Mouse (Mus musculus) erythroblast, embryonic 14.5 days (primary cell): ENCODE data around the gene Nav2. TPM values are rescaled to one million over a fixed set of nuclear protein-coding genes. Genes with fewer than 3 reads are reported as not detected.

ENCODE experiments used
- H3K27me3 ChIP-seq: 2 replicates; pipeline ENCODE4 v1.6.1; 2012; ENCODE audit warnings: inconsistent platforms; ENCODE audit not compliant: control insufficient read depth
- H3K36me3 ChIP-seq: 2 replicates; pipeline ENCODE4 v1.6.1; 2012; ENCODE audit warnings: mild to moderate bottlenecking, inconsistent platforms; ENCODE audit not compliant: control insufficient read depth
- H3K4me1 ChIP-seq: 2 replicates; pipeline ENCODE4 v1.6.1; 2012; ENCODE audit warnings: inconsistent platforms; ENCODE audit not compliant: control insufficient read depth
- H3K4me3 ChIP-seq: replicated peaks from 2 replicates; pipeline ENCODE3; 2012; ENCODE audit warnings: moderate library complexity, mild to moderate bottlenecking, inconsistent platforms
- H3K9me3 ChIP-seq: 2 replicates; pipeline ENCODE4 v1.6.1; 2012; ENCODE audit warnings: low read length, inconsistent platforms, mixed read lengths; ENCODE audit not compliant: control insufficient read depth
- GATA1 ChIP-seq: IDR thresholded peaks from 2 replicates; pipeline ENCODE4 v1.6.1; 2012; ENCODE audit warnings: low read length, inconsistent platforms, mixed read lengths
- TAL1 ChIP-seq: IDR thresholded peaks from 3 replicates; pipeline ENCODE4 v1.6.1; 2012; ENCODE audit warnings: low read length, inconsistent platforms, mixed read lengths
- polyA plus RNA-seq: library from polyadenylated mRNA; stranded (reverse); fragments of >175 nt; gene quantifications from 2 replicates; pipeline ENCODE4 v1.2.3, GENCODE M21; 2012

Gene Nav2
- polyA plus RNA-seq, 1 experiment: 0.11 TPM

DNA sequence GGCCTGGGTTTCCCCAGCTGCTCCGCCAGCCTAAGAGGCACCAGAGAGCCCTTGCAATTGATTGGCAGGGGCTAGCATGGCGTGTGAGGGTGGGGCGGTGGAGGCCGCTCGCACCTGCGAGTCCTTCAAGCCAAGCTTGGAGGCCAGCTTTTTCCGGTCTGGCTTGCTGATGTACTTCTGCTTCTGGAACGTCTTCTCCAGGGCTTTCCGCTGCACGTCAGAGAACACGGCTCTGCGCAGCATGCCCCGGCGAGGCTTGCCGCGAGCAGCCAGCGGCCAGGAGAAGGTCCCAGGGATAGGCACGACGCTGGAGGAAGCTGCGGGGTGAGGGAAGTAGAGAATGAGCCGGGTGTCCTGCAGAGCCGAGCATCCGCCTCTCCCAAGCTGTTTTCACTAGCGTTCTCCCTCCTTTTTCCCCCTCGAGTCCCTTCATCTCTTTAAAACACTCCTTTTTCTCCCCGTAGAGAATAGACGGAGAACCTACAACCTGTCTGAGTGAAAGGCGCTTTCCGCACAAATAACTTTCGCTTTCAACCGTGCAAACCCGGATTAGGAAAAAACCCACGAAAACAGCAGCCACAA is 725.0 kb downstream of the Nav2 start:
- H3K27me3 ChIP-seq: peaks cover 82% of the 10 kb centered on the region
- peaks cover 3% of the 10 kb centered on the region; the same call in 1 of the 2 replicates for H3K9me3 ChIP-seq
- TF ChIP-seq TAL1 (no peak), GATA1 (no peak)

DNA sequence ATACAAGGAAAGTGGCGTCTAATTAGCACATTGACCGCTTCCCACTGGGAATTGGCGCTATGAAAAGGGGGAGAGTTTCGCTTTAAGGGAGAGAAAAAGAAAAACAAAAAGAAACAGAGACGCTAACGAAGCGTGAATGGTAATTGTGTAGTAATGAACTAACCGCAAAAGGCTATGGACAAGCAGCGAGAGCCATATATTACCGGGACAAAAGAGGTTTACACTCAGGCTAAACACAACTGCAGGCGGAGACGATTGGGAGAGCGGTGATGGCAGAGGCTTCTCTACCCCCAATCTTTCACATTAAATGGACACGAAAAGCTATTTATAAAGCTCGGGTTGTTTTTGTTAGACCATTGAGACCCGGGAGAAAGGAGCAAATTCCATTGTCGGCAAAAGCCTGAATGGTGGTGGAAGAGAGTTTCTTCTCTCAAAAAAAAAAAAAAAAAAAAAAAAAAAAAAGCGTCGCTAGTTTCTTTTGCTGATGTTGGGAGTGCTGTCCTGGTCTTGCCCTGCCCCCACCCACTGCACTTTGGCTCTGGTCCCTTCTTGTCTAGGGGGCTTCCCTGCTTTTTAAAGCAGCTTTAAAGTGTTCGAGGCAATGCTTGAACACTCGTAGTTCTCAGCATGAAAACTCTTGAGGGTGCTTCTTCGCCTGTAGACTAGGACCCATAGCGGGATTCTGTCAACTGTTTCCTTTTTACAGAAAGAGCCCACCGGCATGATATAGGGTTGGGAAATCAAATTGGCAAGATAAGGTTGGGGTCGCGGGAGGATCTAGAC is 726.0 kb downstream of the Nav2 start:
- Histone ChIP-seq H3K27me3 (peaks cover 92% of the 10 kb centered on the region), H3K36me3 (no peaks in the 10 kb centered on the region)

More for the DNA sequence above, 725.0 kb downstream of the Nav2 start:
- H3K4me3 ChIP-seq: no peak overlapping the region
- H3K36me3 ChIP-seq: no peaks in the 10 kb centered on the region
- no peaks in the 10 kb centered on the region for H3K4me1 ChIP-seq

DNA sequence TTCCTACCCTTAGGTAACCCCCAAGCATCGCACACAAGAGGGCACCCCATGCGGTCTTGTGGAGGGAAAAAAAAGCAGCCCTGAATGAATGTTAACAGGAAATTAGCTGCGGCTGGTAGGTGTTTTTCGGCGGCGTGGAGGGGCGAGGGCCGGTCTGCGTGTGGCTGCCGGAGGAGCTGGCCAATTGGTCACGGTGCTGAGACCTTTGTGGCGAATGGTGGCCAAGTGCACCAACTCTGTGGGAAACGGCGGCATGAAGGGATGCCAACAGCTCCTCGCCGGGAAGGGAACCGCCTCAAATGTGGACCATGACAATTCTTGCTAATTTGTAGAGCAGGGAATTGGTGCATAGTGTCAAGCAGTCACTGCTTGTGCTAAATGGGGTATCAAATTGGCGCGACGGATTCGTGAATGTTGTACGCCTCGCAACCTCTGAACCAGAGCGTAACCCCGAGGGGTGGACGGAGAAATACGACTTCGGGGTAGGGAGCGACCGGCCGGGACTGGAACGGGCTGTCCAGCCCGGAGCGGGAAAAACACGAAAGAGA is 726.6 kb downstream of the Nav2 start:
- TF ChIP-seq GATA1 (no peak), TAL1 (no peak)
- H3K4me1 ChIP-seq: no peaks in the 10 kb centered on the region
- H3K27me3 ChIP-seq: peaks cover 99% of the 10 kb centered on the region
- H3K9me3 ChIP-seq: peaks cover 3% of the 10 kb centered on the region; the same call in 1 of the 2 replicates
- H3K4me3 ChIP-seq: no peak overlapping the region
- H3K36me3 ChIP-seq: no peaks in the 10 kb centered on the region

More for the DNA sequence above, 726.0 kb downstream of the Nav2 start:
- TF ChIP-seq GATA1: no peak
- TF ChIP-seq TAL1: no peak
- H3K9me3 ChIP-seq: peaks cover 3% of the 10 kb centered on the region; the same call in 1 of the 2 replicates
- H3K4me1 ChIP-seq: no peaks in the 10 kb centered on the region
- no peak overlapping the region for H3K4me3 ChIP-seq

DNA sequence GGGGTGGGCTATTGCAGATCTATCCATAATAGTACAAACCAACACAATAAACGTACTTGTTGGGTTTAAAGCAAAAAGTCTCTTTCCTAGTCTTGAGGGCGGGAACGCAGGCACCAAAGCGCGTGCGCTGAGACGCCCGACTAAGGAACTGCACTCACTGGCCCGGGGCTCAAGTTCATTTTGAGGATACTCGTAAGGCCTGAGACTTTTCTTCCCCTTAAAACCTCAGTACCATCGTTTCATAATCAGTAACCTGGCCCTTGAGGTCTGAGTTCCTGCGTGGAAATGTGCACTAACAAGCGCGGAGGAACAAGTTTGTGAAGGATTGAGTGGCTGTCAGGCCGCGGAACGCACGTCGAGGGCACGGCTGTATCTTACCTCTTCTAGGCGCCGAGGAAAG is 727.5 kb downstream of the Nav2 start:
- peaks cover 3% of the 10 kb centered on the region; the same call in 1 of the 2 replicates for H3K9me3 ChIP-seq
- no peak for TF ChIP-seq GATA1
- no peak for TF ChIP-seq TAL1

DNA sequence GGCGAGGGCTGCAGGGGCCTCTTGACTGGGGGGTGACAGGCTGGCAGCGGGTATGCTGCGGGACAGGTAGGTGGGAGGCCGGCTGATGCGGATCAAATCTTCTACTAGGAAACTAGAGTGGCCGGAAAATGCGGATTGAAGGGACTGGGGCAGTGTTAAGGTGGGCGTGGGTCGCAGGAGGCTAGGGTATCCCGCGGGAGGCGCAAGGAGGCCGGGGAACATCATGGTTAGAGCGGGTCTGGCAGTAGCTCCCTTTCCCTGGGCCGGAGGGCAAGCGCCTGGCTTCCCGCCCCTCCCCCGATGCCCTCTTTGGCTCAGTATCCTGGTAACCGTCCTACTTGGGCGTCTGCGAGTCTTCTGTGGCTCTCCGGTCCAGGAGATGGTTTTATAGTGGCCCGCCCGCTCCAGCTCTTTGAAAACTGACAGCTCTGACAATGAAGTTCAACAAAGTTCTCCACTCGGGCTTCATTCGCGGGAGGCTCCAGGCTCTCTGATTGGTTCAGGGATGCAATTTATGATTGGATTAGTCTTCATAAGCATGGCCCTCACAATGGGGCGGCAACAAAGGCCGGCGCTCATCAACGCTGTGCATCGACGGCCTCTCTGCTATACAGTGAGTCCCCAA is 728.1 kb downstream of the Nav2 start, which contains the start of gene Dbx1:
TSS of gene Dbx1 (minus strand) at position 359 of the 625 bp plus-strand sequence.
- peaks cover 3% of the 10 kb centered on the region; the same call in 1 of the 2 replicates for H3K9me3 ChIP-seq
- H3K4me3 ChIP-seq: no peak within 1 kb of the TSS
- H3K36me3 ChIP-seq: no peaks in the 10 kb centered on the region
- peaks cover 95% of the 10 kb centered on the region for H3K27me3 ChIP-seq
- no peaks in the 10 kb centered on the region for H3K4me1 ChIP-seq
- TF ChIP-seq GATA1 (no peak), TAL1 (no peak)

More for the DNA sequence above, 727.5 kb downstream of the Nav2 start:
- Histone ChIP-seq H3K36me3 (no peaks in the 10 kb centered on the region), H3K4me1 (no peaks in the 10 kb centered on the region), H3K27me3 (peaks cover 100% of the 10 kb centered on the region), H3K4me3 (no peak overlapping the region)

DNA sequence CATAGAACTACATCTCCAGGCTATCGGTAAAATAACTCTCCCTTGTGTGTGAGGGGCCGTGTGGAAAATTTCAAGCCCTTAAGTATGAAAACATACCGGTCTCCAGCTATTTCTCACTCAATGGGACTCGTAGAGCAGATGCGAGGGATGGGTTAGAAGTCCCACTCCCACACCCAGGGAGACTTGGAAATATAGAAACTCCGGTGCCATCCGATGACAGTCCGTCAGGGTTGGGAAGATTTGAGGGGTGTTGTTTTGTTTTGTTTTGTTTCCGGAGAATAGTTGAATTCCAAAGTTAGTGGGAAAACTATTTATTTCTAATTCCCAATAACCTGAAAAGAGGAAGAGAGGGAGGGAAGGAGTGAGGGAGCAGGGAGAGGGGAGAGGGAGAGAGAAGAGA is 728.8 kb downstream of the Nav2 start:
- Histone ChIP-seq H3K4me3 (no peak overlapping the region), H3K27me3 (peaks cover 92% of the 10 kb centered on the region), H3K9me3 (peaks cover 3% of the 10 kb centered on the region; the same call in 1 of the 2 replicates), H3K36me3 (no peaks in the 10 kb centered on the region), H3K4me1 (no peaks in the 10 kb centered on the region)
- TF ChIP-seq GATA1 (no peak), TAL1 (no peak)

DNA sequence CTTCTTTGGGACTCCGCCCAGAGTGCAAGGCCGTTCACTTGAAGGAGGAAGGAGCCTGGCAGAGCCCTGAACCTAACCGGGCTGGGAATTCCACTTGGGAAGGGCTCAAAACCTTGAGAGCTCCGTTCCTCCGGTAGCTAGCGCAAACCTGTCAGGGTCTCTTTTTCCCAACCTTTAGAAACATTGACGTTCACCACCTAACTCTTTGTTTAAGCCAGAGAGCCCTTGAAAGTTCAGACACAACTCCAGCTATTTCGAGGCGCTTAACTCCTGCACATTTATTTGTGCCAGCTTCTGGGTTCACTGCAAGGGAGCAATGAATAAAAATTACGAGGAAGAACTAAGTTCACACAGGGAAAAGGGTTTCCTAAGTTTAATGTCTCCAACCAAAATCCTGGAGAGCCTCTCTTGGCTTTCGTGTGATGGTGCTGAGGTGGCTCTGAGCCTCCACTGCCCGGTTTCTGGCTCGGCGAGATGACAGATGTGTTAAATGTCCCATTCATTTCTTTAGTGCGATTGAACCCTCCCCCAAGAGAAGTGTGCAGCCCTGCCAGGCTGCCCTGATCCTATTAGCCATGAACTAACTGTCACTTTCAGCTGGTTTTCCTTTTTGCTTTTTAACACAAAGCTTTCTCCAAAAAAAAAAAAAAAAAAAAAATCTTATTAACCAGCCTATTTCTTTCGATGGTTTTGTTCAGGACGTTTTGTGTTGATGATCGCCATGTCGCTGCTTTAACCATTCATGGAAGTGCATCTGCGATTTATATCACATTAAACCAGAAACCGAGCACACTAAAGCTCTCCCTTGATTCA is 729.5 kb downstream of the Nav2 start:
- Histone ChIP-seq H3K4me3 (no peak overlapping the region), H3K9me3 (peaks cover 3% of the 10 kb centered on the region; the same call in 1 of the 2 replicates), H3K4me1 (no peaks in the 10 kb centered on the region), H3K36me3 (no peaks in the 10 kb centered on the region), H3K27me3 (peaks cover 84% of the 10 kb centered on the region)
- TF ChIP-seq TAL1 (no peak), GATA1 (no peak)

DNA sequence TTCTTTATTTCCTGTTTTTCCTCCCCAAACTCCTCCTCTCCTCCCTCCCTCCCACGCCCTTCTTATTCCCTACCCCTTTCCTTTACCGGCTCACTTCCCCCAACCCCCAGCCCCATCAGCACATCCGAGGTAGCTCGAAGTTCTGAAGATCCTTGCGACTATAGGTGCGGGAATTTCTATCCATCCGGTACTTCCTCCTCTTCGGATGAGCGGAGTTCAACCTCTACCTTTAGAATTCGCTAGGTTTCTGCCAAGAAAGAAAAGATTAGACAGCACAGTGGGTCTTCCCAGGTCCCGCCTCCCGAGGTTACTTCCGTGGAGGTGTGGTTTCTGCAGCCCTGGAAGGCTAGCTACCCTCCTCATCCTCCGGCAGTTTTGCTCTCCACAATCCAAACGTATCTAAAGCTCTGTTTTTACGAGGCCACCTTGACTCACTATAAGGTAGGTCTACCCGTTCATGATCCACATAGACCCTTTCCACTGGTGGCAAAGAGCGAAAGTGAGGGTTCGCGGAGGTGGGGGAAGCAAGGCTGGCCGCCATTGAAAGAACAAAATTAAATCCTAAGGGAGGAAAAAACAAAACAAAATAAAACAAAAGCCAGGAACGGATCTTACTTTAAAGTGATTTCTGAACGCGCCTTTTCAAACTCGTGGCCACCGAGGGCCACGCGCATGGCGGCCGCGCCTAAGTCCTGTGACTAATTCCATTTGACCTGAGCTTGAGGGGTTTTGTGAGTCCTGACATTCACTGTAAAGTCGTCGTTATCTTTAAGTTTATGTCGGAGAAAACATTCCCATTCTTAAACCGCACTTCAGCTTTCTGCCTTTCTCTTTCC is 730.6 kb downstream of the Nav2 start:
- Histone ChIP-seq H3K4me3 (no peak overlapping the region), H3K27me3 (peaks cover 73% of the 10 kb centered on the region), H3K36me3 (no peaks in the 10 kb centered on the region), H3K4me1 (no peaks in the 10 kb centered on the region), H3K9me3 (peaks cover 3% of the 10 kb centered on the region; the same call in 1 of the 2 replicates)
- TF ChIP-seq TAL1 (no peak), GATA1 (no peak)
